Mouse (Mus musculus) frontal cortex, postnatal 36 days (tissue): Measurements from ENCODE around the gene Ganc.

Experiments
- DNase-seq, 2 experiments: peaks; one replicate each; pipeline ENCODE4 v3.0.0; 2022; ENCODE audit warnings: low spot score in 2 of 2

Gene Ganc

GRCm38 (mm10) chr2:120450724-120451123 lies 47.0 kb downstream of the Ganc start:
- DNase-seq, result no peak

- no peak for DNase-seq
Observed at GRCm38 (mm10) chr2:120452600-120452999, 48.9 kb downstream of the Ganc start.

- DNase-seq, result no peak
Observed at GRCm38 (mm10) chr2:120454987-120455386, 51.3 kb downstream of the Ganc start.

GRCm38 (mm10) chr2:120455719-120456118 lies 52.0 kb downstream of the Ganc start, which contains the start of gene Capn3:
TSS of gene Capn3 (plus strand) at chr2:120456019.
- no peak for DNase-seq

- DNase-seq, result no peak
Observed at GRCm38 (mm10) chr2:120460216-120460615, 56.5 kb downstream of the Ganc start.

GRCm38 (mm10) chr2:120463328-120463727 lies 59.6 kb downstream of the Ganc start:
- DNase-seq, result no peak

- no peak for DNase-seq
Observed at GRCm38 (mm10) chr2:120464091-120464490, 60.4 kb downstream of the Ganc start.

- DNase-seq, result no peak
Observed at GRCm38 (mm10) chr2:120464732-120465396, 61.2 kb downstream of the Ganc start.

- DNase-seq, result no peak
Observed at GRCm38 (mm10) chr2:120465397-120465785, 61.7 kb downstream of the Ganc start.

GRCm38 (mm10) chr2:120468011-120468410 lies 64.3 kb downstream of the Ganc start:
- DNase-seq, result no peak

GRCm38 (mm10) chr2:120469220-120469619 lies 65.5 kb downstream of the Ganc start:
- DNase-seq, result no peak

- DNase-seq, result no peak
Observed at GRCm38 (mm10) chr2:120469715-120470114, 66.0 kb downstream of the Ganc start.

GRCm38 (mm10) chr2:120470856-120471255 lies 67.2 kb downstream of the Ganc start:
- DNase-seq, result no peak

GRCm38 (mm10) chr2:120476277-120477087 lies 72.8 kb downstream of the Ganc start:
- DNase-seq, result no peak

GRCm38 (mm10) chr2:120478600-120478999 lies 74.9 kb downstream of the Ganc start:
- DNase-seq, result peak; percentile 55 to 76

GRCm38 (mm10) chr2:120481921-120482320 lies 78.2 kb downstream of the Ganc start:
- DNase-seq, result no peak

GRCm38 (mm10) chr2:120482506-120483389 lies 79.1 kb downstream of the Ganc start:
- no peak for DNase-seq

- no peak for DNase-seq
Observed at GRCm38 (mm10) chr2:120484241-120484640, 80.5 kb downstream of the Ganc start.

GRCm38 (mm10) chr2:120493254-120493653 lies 89.6 kb downstream of the Ganc start:
- no peak for DNase-seq

GRCm38 (mm10) chr2:120496511-120496910 lies 92.8 kb downstream of the Ganc start:
- DNase-seq, result peak; percentile 28 to 58

- no peak for DNase-seq
Observed at GRCm38 (mm10) chr2:120499971-120500471, 96.3 kb downstream of the Ganc start.
